Mouse (Mus musculus) neutrophil, adult 59 days (primary cell): ENCODE results near the gene Amhr2. TPM values are rescaled to one million over a fixed set of nuclear protein-coding genes. Genes with fewer than 3 reads are reported as not detected.

Experiments
- total RNA-seq, 2 experiments: library from RNA; stranded (reverse); gene quantifications; 1 replicate in 1 of 2; 2 replicates in 1 of 2; pipeline ENCODE4 v1.2.4; 2023

Amhr2 gene
- 1 to 10 TPM in 1 of 2 experiments, under 1 TPM in 1; 0.24 to 1.1 TPM for total RNA-seq

GRCm38 (mm10) chr15:102445146-102445545 lies at the start of gene Amhr2:
Amhr2 (plus strand) TSS chr15:102445367.

GRCm38 (mm10) chr15:102405489-102406195 lies 39.5 kb upstream of the Amhr2 start, which contains the start of gene Sp1:
Sp1 (plus strand) TSS chr15:102406143.

GRCm38 (mm10) chr15:102458904-102459317 lies 13.7 kb downstream of the Amhr2 start, which contains the start of gene Prr13:
Prr13 (plus strand) TSS chr15:102459028.

DNA sequence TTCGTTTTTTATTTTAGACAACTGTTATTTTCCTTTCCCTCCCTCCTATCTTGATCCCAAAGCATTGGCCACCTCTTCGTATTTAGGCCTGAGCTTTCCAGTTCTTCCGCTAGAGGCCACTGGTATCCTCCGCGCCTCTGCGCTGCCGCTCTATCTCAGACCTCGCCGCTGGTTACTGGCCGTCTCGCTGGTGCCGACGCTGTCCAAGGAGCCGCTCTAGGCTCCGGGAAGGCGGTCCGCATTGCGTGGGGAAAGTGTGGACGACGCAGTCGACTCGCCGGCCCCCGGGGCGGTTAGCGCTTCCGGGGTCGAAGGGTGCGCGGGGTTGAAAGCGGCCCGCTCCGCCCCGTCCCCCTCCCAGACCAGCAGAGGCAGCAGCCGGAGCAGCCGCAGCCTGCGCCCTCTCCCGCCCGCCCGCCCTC lies 25.0 kb downstream of the Amhr2 start, which contains the start of gene Pcbp2:
Pcbp2 (plus strand) TSS at position 357 of the 422 bp plus-strand sequence.

DNA sequence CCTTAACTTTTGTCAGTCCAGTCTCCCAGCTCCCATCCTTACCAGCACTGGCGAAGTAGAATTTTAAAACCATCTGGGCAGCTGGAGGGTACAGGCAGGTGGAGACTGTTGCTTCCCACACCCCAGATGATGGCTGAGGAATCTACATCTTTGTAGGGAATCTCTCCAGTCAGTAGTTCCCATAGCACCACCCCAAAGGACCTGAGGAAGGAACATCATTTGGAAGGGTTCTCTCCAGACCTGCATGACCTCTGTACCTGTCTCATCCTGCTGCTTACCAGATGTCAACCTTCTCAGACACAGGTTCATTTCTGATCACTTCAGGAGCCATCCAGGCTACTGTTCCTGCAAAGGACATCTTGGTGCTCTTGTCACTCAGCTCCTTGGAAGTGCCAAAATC lies 58.3 kb downstream of the Amhr2 start, which contains the start of gene Gm10337:
Gm10337 (plus strand) TSS at position 276 of the 400 bp plus-strand sequence.

Other genes starting within 250 kb of the Amhr2 start
- 10 to 100 TPM; 78.9 to 84.1 TPM for gene Zfp740, start 242.1 kb upstream of the Amhr2 start, total RNA-seq
- 10 to 100 TPM; 21.4 to 23.3 TPM for gene Csad, start 240.6 kb upstream of the Amhr2 start, total RNA-seq
- 100 to 1,000 TPM; 191 to 291 TPM for gene Itgb7, start 213.4 kb upstream of the Amhr2 start, total RNA-seq
- gene Rarg, start 187.8 kb upstream of the Amhr2 start, total RNA-seq, result 10 to 100 TPM; 37.8 to 49.0 TPM
- gene Gm9918, start 174.8 kb upstream of the Amhr2 start, total RNA-seq, result not detected
- gene Mfsd5, start 165.9 kb upstream of the Amhr2 start, total RNA-seq, result 10 to 100 TPM; 34.7 to 40.2 TPM
- 10 to 100 TPM; 37.9 to 49.1 TPM for gene Espl1, start 149.1 kb upstream of the Amhr2 start, total RNA-seq
- 100 to 1,000 TPM; 270 to 271 TPM for gene Pfdn5, start 119.3 kb upstream of the Amhr2 start, total RNA-seq
- 10 to 100 TPM; 30.6 to 32.7 TPM for gene Myg1, start 113.7 kb upstream of the Amhr2 start, total RNA-seq
- 10 to 100 TPM; 33.2 to 36.4 TPM for gene Aaas, start 94.6 kb upstream of the Amhr2 start, total RNA-seq
- not detected for gene Sp7, start 78.2 kb upstream of the Amhr2 start, total RNA-seq
- 100 to 1,000 TPM; 127 to 150 TPM for gene Sp1, start 39.2 kb upstream of the Amhr2 start, total RNA-seq
- 100 to 1,000 TPM; 364 to 378 TPM for gene Prr13, start 13.7 kb downstream of the Amhr2 start, total RNA-seq
- 100 to 1,000 TPM; 508 to 564 TPM for gene Pcbp2, start 25.2 kb downstream of the Amhr2 start, total RNA-seq
- 1 to 10 TPM; 5.0 to 5.4 TPM for gene Gm10337, start 58.4 kb downstream of the Amhr2 start, total RNA-seq
- gene Map3k12, start 71.7 kb downstream of the Amhr2 start, total RNA-seq, result under 1 TPM; 0.24 to 0.57 TPM
- 10 to 100 TPM; 16.7 to 17.9 TPM for gene Tarbp2, start 72.8 kb downstream of the Amhr2 start, total RNA-seq
- gene Npff, start 79.6 kb downstream of the Amhr2 start, total RNA-seq, result 1 to 10 TPM; 3.2 to 5.0 TPM
- gene Gm28047, start 179.7 kb downstream of the Amhr2 start, total RNA-seq, result 1 to 10 TPM; 3.2 to 3.3 TPM
- 10 to 100 TPM; 68.0 to 77.2 TPM for gene Atf7, start 180.1 kb downstream of the Amhr2 start, total RNA-seq
- gene Atp5g2, start 227.0 kb downstream of the Amhr2 start, total RNA-seq, result 1 to 10 TPM; 1.3 to 1.9 TPM